Mouse (Mus musculus): ENCODE measurements around the gene Gm14409. TPM values are rescaled to one million over a fixed set of nuclear protein-coding genes. Genes with fewer than 3 reads are reported as not detected.

The Gm14409 gene
- not detected in 2 replicates for polyA plus RNA-seq (2015; fragmentation: Nextera tagmentation; extraction: Ambion mirVana)

DNA sequence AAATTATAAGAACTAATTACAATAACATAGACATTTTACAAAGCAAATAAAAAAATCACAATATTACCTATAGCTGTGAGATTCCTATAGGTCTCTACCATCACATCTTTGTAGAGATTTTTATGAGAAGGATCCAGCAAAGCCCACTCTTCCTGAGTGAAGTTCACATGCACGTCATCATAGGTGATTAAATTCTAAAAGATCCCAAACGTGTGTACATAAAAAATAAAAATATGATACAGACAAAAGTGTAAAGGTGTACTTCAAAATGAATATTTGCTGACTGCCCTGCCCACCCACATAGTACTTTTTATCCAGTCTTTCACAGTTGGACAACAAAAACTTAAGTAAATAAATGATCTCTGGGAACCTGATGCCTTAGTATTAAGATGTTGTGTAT is at the start of gene Gm14409:
TSS of gene Gm14409 (minus strand) at position 101 of the 400 bp plus-strand sequence.

Other genes starting within 250 kb of the Gm14409 start
- gene Gm14401, start 192.7 kb downstream of the Gm14409 start, polyA plus RNA-seq (2015; fragmentation: Nextera tagmentation; extraction: Ambion mirVana): 0.16 and 0.29 TPM in 2 replicates
- 18.6 and 19.5 TPM in 2 replicates for gene Gm14410, start 60.6 kb downstream of the Gm14409 start, polyA plus RNA-seq (2015; fragmentation: Nextera tagmentation; extraction: Ambion mirVana)
- gene Gm14412, start 57.3 kb upstream of the Gm14409 start, polyA plus RNA-seq (2015; fragmentation: Nextera tagmentation; extraction: Ambion mirVana): 0.08 and 0.17 TPM in 2 replicates
- 7.4 and 8.8 TPM in 2 replicates for gene Gm14418, start 131.3 kb upstream of the Gm14409 start, polyA plus RNA-seq (2015; fragmentation: Nextera tagmentation; extraction: Ambion mirVana)
- 18.3 and 18.6 TPM in 2 replicates for gene Zfp970, start 197.7 kb upstream of the Gm14409 start, polyA plus RNA-seq (2015; fragmentation: Nextera tagmentation; extraction: Ambion mirVana)
- gene Gm14403, start 231.2 kb upstream of the Gm14409 start, polyA plus RNA-seq (2015; fragmentation: Nextera tagmentation; extraction: Ambion mirVana): 6.4 and 6.9 TPM in 2 replicates

All from urinary bladder, postnatal 0 days (tissue).